Mouse (Mus musculus) forebrain, embryonic 16.5 days (tissue): ENCODE data around the gene Ttc25. TPM values are rescaled to one million over a fixed set of nuclear protein-coding genes. Genes with fewer than 3 reads are reported as not detected.
"Not testable (repeated sequence)": the region's sequence is repeated elsewhere in the genome, so short reads cannot be mapped to it uniquely, and the experiment has no call there.

Experiments
- ATAC-seq: fragments of 200-750 bp; cut with Nextera tagmentation; 2 replicates; pipeline ENCODE4 v1.8.0; 2017; ENCODE audit warnings: mild to moderate bottlenecking, moderate library complexity
- H3K27ac ChIP-seq: fragments of 300-500 bp; sonication (generic); 2 replicates; pipeline ENCODE4 v1.5.1; 2014; ENCODE audit warnings: low read length, control low read depth
- H3K27me3 ChIP-seq: fragments of 300-500 bp; sonication (generic); replicated peaks from 2 replicates; pipeline ENCODE4 v1.6.1; 2014; ENCODE audit warnings: low read length; ENCODE audit not compliant: control insufficient read depth, insufficient read depth
- H3K36me3 ChIP-seq: fragments of 300-500 bp; sonication (generic); 2 replicates; pipeline ENCODE4 v1.6.1; 2014; ENCODE audit not compliant: control insufficient read depth, insufficient read depth
- H3K4me1 ChIP-seq: fragments of 300-500 bp; sonication (generic); replicated peaks from 2 replicates; pipeline ENCODE4 v1.6.1; 2014; ENCODE audit warnings: low read length; ENCODE audit not compliant: control insufficient read depth, insufficient read depth
- H3K4me2 ChIP-seq: fragments of 300-500 bp; sonication (generic); 2 replicates; pipeline ENCODE4 v1.6.1; 2014; ENCODE audit warnings: mild to moderate bottlenecking, low read length, control low read depth
- H3K4me3 ChIP-seq: fragments of 300-500 bp; sonication (generic); replicated peaks from 2 replicates; pipeline ENCODE4 v1.5.1; 2014; ENCODE audit warnings: mild to moderate bottlenecking, low read length, control low read depth
- H3K9ac ChIP-seq: fragments of 300-500 bp; sonication (generic); replicated peaks from 2 replicates; pipeline ENCODE4 v1.6.1; 2014; ENCODE audit warnings: low read depth, low read length, control low read depth
- H3K9me3 ChIP-seq: fragments of 300-500 bp; sonication (generic); 2 replicates; pipeline ENCODE4 v1.6.1; 2016; ENCODE audit warnings: low read length; ENCODE audit not compliant: control insufficient read depth
- WGBS: fragments of 180-500 bp; shearing (Covaris S2); extraction: QIAGEN DNeasy Blood & Tissue Kit; methylation state at CpG from one replicate; pipeline ENCODE4 v1.1.7; 2014; 5-methylcytosine and 5-hydroxymethylcytosine counted together
- polyA plus RNA-seq: library from polyadenylated mRNA; unstranded; fragments of >200 nt; fragmentation: Nextera tagmentation; extraction: Ambion mirVana; gene quantifications from 2 replicates; pipeline ENCODE4 v1.2.1, GENCODE M21; 2015

The Ttc25 gene
- polyA plus RNA-seq, 1 experiment from 2014 or later = 1.0 TPM

DNA sequence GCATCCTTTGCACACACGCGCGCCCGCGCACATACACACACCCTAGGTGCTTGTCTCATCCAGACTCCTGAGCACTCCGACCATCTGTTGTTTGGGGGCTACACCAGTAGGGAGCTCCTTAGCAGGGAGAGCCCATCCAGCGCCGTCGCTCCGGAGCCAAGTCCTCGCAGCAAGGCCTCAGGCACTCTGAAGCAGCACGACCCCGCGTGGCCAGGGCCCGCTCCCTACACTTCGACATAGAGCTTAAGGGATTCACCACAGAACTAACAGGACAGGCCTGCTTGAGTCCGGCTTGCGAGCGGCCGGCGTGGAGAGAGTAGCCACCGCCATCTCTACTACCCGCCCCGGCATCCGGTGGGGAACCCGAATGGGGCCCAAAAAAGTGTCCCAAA, 18.3 kb upstream of the Ttc25 start:
- H3K4me2 ChIP-seq = peak overlapping the region; percentile 92
- under 1% methylated on average over 26 of the region's 26 CpGs for WGBS
- H3K27ac ChIP-seq = peak overlapping the region; percentile 94
- peak overlapping the region; percentile 89 for H3K4me3 ChIP-seq
- no peaks in the 10 kb centered on the region for H3K27me3 ChIP-seq
- peaks cover 12% of the 10 kb centered on the region for H3K36me3 ChIP-seq
- peak overlapping the region; percentile 86 for H3K9ac ChIP-seq
- peak; percentile 39 for ATAC-seq
- H3K9me3 ChIP-seq = no peaks in the 10 kb centered on the region
- peaks cover 26% of the 10 kb centered on the region for H3K4me1 ChIP-seq

DNA sequence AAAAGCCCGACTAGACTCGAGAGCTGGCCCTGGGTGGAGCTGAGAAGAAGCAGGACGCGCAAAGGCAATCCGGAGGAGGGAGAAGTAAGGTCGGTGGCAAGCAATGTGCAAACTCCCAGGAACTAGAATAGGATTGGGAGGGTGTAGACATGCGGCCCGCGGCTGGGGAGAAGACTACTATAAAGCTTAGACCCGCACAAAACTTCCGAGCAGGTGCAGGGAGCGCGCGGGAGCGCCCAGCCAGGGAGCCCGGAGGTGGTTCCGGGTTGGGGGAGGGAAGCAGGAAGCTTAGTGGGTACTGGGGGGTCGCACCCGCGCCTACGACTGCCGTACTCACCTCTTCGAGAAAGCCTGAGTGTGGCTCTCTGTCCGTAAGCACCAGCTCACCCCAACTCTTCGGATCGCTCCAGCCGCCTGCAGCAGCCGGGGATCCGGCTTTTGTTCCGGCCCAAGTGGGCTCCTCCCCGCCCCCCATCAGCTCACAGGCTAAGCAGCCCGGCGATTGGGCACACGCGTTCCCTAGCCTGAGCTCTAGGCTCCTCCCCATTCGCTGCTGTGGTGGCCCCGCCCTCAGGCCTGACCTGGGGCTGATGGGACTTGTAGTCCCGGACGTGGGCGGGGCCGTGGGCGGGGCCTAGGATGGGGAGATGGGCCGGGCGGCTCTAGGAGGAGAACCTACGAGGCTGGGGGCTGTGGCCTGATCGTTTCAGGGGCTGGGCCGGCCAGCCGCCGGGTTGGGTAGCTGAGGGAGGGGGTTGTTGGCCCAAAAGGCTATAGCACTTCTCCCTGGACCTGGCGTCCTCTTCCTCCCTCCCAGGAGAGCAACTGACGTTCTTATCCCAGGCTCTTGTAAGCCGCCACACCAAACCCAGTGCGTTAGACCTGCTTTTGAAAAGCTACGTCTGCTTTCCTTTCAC, 17.7 kb upstream of the Ttc25 start, which contains the start of gene Acly:
Acly (minus strand) TSS at position 543 of the 917 bp plus-strand sequence.
- H3K4me2 ChIP-seq = peak within 1 kb of the TSS; percentile 92
- H3K27ac ChIP-seq = peak within 1 kb of the TSS; percentile 94
- H3K27me3 ChIP-seq = no peaks in the 10 kb centered on the region
- H3K4me3 ChIP-seq = peak within 1 kb of the TSS; percentile 89
- ATAC-seq = peak; percentile 99
- H3K9ac ChIP-seq = peak within 1 kb of the TSS; percentile 86
- peaks cover 6% of the 10 kb centered on the region for H3K36me3 ChIP-seq
- WGBS = under 1% methylated on average over 53 of the region's 54 CpGs
- H3K9me3 ChIP-seq = no peaks in the 10 kb centered on the region
- H3K4me1 ChIP-seq = peaks cover 26% of the 10 kb centered on the region

DNA sequence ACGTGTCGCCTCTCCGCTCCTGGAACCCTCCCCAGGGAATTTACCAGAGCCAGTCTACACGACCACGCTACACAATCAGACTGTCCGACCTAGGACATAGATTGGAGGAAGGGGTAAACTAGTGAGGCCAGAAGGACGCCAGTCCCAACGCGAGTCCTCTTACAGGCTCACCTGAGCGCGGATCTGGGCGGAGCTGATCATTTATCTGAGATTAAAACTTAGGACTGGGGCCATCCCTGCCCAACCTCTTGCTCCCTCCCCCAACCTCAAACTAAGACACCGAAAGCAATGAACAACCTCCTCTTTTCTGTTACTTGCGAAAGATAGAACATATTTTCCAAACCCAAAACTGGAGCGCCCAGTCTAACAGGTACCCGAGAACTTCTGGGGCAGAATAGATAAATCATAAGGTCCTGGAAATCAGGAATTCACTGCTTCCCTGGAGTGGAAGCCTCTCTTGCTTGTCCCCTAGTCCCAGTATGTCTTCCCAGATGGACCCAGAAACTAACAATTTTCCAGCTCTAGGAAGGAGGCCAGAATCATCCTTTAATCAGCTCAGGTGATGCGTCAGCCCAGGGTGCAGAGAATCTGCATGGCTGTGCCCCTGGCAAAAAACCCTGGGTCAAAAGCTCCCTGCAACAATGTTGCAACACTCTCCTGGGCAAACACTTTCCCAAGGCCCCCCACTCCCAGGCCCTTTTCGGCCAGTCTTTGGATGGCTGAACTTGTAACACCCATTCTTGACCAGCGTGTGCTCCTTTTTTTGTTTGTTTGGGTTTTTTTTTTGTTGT, 16.8 kb upstream of the Ttc25 start:
- peak overlapping the region; percentile 89 for H3K4me3 ChIP-seq
- no peaks in the 10 kb centered on the region for H3K36me3 ChIP-seq
- peak overlapping the region; percentile 71 for H3K27ac ChIP-seq
- H3K27me3 ChIP-seq = no peaks in the 10 kb centered on the region
- peak overlapping the region; percentile 79 for H3K4me2 ChIP-seq
- peak overlapping the region; percentile 69 for H3K9ac ChIP-seq
- peaks cover 26% of the 10 kb centered on the region for H3K4me1 ChIP-seq
- no peak for ATAC-seq
- 23% methylated on average over 19 of the region's 19 CpGs for WGBS
- no peaks in the 10 kb centered on the region for H3K9me3 ChIP-seq

DNA sequence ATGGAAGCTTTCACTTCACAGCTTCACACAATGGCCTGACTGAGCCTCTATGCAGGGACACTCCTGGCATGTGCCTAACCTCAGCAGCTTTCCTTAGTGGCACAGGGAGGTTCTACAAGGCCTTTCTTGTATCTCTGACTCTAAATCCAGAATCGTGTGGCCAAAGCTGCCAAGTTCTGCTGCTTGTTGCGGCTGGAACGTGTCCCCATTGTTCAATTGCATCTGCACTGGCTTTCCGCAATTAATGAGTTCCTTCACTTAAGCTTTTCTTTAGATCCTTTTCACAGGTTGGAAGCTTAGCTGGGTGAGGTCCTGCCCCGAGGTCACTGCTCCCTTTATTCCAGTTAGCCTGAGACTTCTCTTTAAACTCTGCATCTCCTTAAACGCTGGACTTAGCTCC, 11.5 kb upstream of the Ttc25 start:
- Histone ChIP-seq H3K4me3 (no peak overlapping the region), H3K27me3 (no peaks in the 10 kb centered on the region), H3K9me3 (no peaks in the 10 kb centered on the region; the same call in 1 of the 2 replicates), H3K4me1 (no peaks in the 10 kb centered on the region), H3K36me3 (no peaks in the 10 kb centered on the region), H3K4me2 (no peak overlapping the region), H3K27ac (no peak overlapping the region), H3K9ac (no peak overlapping the region)
- 5% methylated on average over 6 of the region's 6 CpGs for WGBS
- ATAC-seq = no peak

DNA sequence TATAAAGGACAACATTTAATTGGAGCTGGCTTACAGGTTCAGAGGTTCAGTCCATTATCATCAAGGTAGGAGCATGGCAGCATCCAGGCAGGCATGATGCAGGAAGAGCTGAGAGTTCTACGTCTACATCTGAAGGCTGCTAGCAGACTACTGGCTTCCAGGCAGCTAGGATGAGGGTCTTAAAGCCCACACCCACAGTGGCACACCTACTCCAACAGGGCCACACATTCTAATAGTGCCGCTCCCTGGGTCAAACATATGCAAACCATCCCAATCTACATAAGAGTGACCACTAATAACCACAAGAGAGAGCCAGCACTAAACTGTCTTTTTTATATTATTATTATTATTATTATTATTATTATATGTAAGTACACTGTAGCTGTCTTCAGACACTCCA, 11.0 kb upstream of the Ttc25 start:
- H3K4me2 ChIP-seq, H3K9me3 ChIP-seq, H3K27me3 ChIP-seq, H3K9ac ChIP-seq, H3K27ac ChIP-seq, H3K4me1 ChIP-seq, H3K36me3 ChIP-seq, H3K4me3 ChIP-seq, ATAC-seq: not testable (repeated sequence)
- 77% methylated on average over 2 of the region's 2 CpGs for WGBS

DNA sequence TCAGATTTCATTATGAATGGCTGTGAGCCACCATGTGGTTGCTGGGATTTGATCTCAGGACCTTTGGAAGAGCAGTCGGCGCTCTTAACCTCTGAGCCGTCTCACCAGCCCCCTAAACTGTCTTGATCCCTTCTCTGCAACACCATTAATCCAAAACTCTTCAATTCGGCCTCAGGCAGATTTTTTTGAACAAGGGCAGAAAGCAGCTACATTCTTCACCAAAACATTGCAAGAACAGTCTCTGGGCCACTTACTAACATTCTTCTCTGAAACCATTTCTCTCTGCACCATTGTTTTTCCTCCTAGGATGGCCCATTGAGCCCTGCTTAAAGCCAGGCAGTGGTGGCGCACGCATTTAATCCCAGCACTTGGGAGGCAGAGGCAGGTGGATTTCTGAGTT, 10.6 kb upstream of the Ttc25 start:
- WGBS = 87% methylated on average over 6 of the region's 6 CpGs
- not testable (repeated sequence) for H3K9ac ChIP-seq, ATAC-seq, H3K9me3 ChIP-seq, H3K36me3 ChIP-seq, H3K27ac ChIP-seq, H3K4me3 ChIP-seq, H3K27me3 ChIP-seq, H3K4me1 ChIP-seq, H3K4me2 ChIP-seq

GRCm38 (mm10) chr11:100535996-100536395, 9.4 kb upstream of the Ttc25 start:
- Histone ChIP-seq H3K9me3 (no peaks in the 10 kb centered on the region; the same call in 1 of the 2 replicates), H3K27ac (no peak overlapping the region), H3K9ac (no peak overlapping the region), H3K36me3 (no peaks in the 10 kb centered on the region), H3K27me3 (no peaks in the 10 kb centered on the region), H3K4me1 (no peaks in the 10 kb centered on the region), H3K4me2 (no peak overlapping the region), H3K4me3 (no peak overlapping the region)
- WGBS = 74% methylated on average over 1 of the region's 1 CpGs
- ATAC-seq = no peak

GRCm38 (mm10) chr11:100536466-100536865, 8.9 kb upstream of the Ttc25 start:
- no peaks in the 10 kb centered on the region for H3K4me1 ChIP-seq
- H3K27me3 ChIP-seq = no peaks in the 10 kb centered on the region
- no peaks in the 10 kb centered on the region for H3K36me3 ChIP-seq
- H3K27ac ChIP-seq = no peak overlapping the region
- no peak overlapping the region for H3K4me3 ChIP-seq
- ATAC-seq = no peak
- no peaks in the 10 kb centered on the region; the same call in 1 of the 2 replicates for H3K9me3 ChIP-seq
- H3K4me2 ChIP-seq = no peak overlapping the region
- H3K9ac ChIP-seq = no peak overlapping the region

GRCm38 (mm10) chr11:100540966-100541365, 4.4 kb upstream of the Ttc25 start:
- Histone ChIP-seq H3K4me3 (no peak overlapping the region), H3K36me3 (no peaks in the 10 kb centered on the region), H3K27me3 (no peaks in the 10 kb centered on the region), H3K4me2 (no peak overlapping the region), H3K27ac (no peak overlapping the region), H3K9me3 (no peaks in the 10 kb centered on the region), H3K9ac (no peak overlapping the region), H3K4me1 (peaks cover 8% of the 10 kb centered on the region)
- WGBS = 65% methylated on average over 6 of the region's 6 CpGs
- no peak for ATAC-seq
